Mouse (Mus musculus) kidney, postnatal 10 days (tissue): Measurements from ENCODE around the gene Hist1h3c.
A peak's percentile ranks its signal among the peaks of the same experiment; 100 is the strongest.
"Not testable (repeated sequence)": the region's sequence is repeated elsewhere in the genome, so short reads cannot be mapped to it uniquely, and the experiment has no call there.

ENCODE experiments used
- DNase-seq: peaks from one replicate; pipeline ENCODE4 v3.0.0; 2021; ENCODE audit warnings: mixed read lengths

The Hist1h3c gene

GRCm38 (mm10) chr13:23745381-23746161 is at the start of gene Hist1h3c:
Gene Hist1h3c (minus strand): TSS chr13:23745602.
- peak; percentile 92 for DNase-seq

- DNase-seq: peak; percentile 68
Observed at GRCm38 (mm10) chr13:23792520-23792919, 47.1 kb upstream of the Hist1h3c start.

GRCm38 (mm10) chr13:23779025-23779424 is 33.6 kb upstream of the Hist1h3c start:
- DNase-seq: no peak

- DNase-seq: no peak
Observed at GRCm38 (mm10) chr13:23778339-23778738, 32.9 kb upstream of the Hist1h3c start.

GRCm38 (mm10) chr13:23772561-23773313 is 27.3 kb upstream of the Hist1h3c start:
- DNase-seq: peak; percentile 56

- DNase-seq: not testable (repeated sequence)
Observed at GRCm38 (mm10) chr13:23769613-23770012, 24.2 kb upstream of the Hist1h3c start, which contains the start of gene Trim38. Gene Trim38 (plus strand): TSS chr13:23769913.

GRCm38 (mm10) chr13:23768834-23769397 is 23.5 kb upstream of the Hist1h3c start:
- no peak for DNase-seq

GRCm38 (mm10) chr13:23766772-23767171 is 21.4 kb upstream of the Hist1h3c start:
- no peak for DNase-seq

- DNase-seq: no peak
Observed at GRCm38 (mm10) chr13:23765172-23765513, 19.7 kb upstream of the Hist1h3c start.

- no peak for DNase-seq
Observed at GRCm38 (mm10) chr13:23764324-23765171, 19.1 kb upstream of the Hist1h3c start.

GRCm38 (mm10) chr13:23763586-23764323 is 18.4 kb upstream of the Hist1h3c start, which contains the start of gene Hist1h1a:
Gene Hist1h1a (plus strand): TSS chr13:23763666.
- DNase-seq: peak; percentile 91

- no peak for DNase-seq
Observed at GRCm38 (mm10) chr13:23763242-23763585, 17.8 kb upstream of the Hist1h3c start.

- peak; percentile 72 for DNase-seq
Observed at GRCm38 (mm10) chr13:23761871-23762821, 16.7 kb upstream of the Hist1h3c start, which contains the start of gene Hist1h3a. Gene Hist1h3a (minus strand): TSS chr13:23762386.

- DNase-seq: peak; percentile 100
Observed at GRCm38 (mm10) chr13:23760972-23761864, 15.8 kb upstream of the Hist1h3c start, which contains the start of gene Hist1h4a. Gene Hist1h4a (minus strand): TSS chr13:23761230.

- no peak for DNase-seq
Observed at GRCm38 (mm10) chr13:23760240-23760971, 15.0 kb upstream of the Hist1h3c start.

GRCm38 (mm10) chr13:23759916-23760239 is 14.5 kb upstream of the Hist1h3c start:
- no peak for DNase-seq

GRCm38 (mm10) chr13:23759251-23759771 is 13.9 kb upstream of the Hist1h3c start:
- no peak for DNase-seq

- no peak for DNase-seq
Observed at GRCm38 (mm10) chr13:23757921-23758320, 12.5 kb upstream of the Hist1h3c start.
